Mouse (Mus musculus): ENCODE measurements around the gene Olfr1307. TPM values are rescaled to one million over a fixed set of nuclear protein-coding genes. Genes with fewer than 3 reads are reported as not detected.

Olfr1307 gene
- total RNA-seq (2021), result under 1 TPM in 1 of 2 experiments, not detected in 1; 0.02 TPM

- DNase-seq, result no peak
Observed at GRCm38 (mm10) chr2:111949340-111949739, at the start of gene Olfr1307. Gene Olfr1307 (minus strand): TSS chr2:111949440.

GRCm38 (mm10) chr2:111990181-111990580, 40.9 kb upstream of the Olfr1307 start, which contains the start of gene Olfr1309:
Gene Olfr1309 (minus strand): TSS chr2:111990281.
- no peak for DNase-seq

GRCm38 (mm10) chr2:111964844-111965243, 15.6 kb upstream of the Olfr1307 start, which contains the start of gene Olfr1308:
Gene Olfr1308 (minus strand): TSS chr2:111964944.
- DNase-seq, result no peak

GRCm38 (mm10) chr2:111916171-111916570, 33.1 kb downstream of the Olfr1307 start, which contains the start of gene Olfr1306:
Gene Olfr1306 (minus strand): TSS chr2:111916271.
- DNase-seq, result no peak

Other genes starting within 250 kb of the Olfr1307 start
- not detected for gene Olfr1301, start 198.4 kb downstream of the Olfr1307 start, total RNA-seq (2021)
- gene Olfr1302, start 172.0 kb downstream of the Olfr1307 start, total RNA-seq (2021), result not detected
- not detected for gene Olfr1303, start 129.1 kb downstream of the Olfr1307 start, total RNA-seq (2021)
- gene Olfr1305, start 72.3 kb downstream of the Olfr1307 start, total RNA-seq (2021), result not detected
- gene Olfr1306, start 33.2 kb downstream of the Olfr1307 start, total RNA-seq (2021), result not detected
- not detected for gene Olfr1308, start 15.5 kb upstream of the Olfr1307 start, total RNA-seq (2021)
- gene Olfr1309, start 40.8 kb upstream of the Olfr1307 start, total RNA-seq (2021), result not detected
- not detected for gene Olfr1310, start 63.3 kb upstream of the Olfr1307 start, total RNA-seq (2021)
- not detected for gene Olfr1311, start 75.0 kb upstream of the Olfr1307 start, total RNA-seq (2021)
- gene Olfr1312, start 100.8 kb upstream of the Olfr1307 start, total RNA-seq (2021), result not detected
- gene Olfr1313, start 128.4 kb upstream of the Olfr1307 start, total RNA-seq (2021), result not detected
- gene Olfr1314, start 147.3 kb upstream of the Olfr1307 start, total RNA-seq (2021), result not detected
- gene Olfr1315-ps1, start 166.0 kb upstream of the Olfr1307 start, total RNA-seq (2021), result not detected
- not detected for gene Olfr1316, start 185.5 kb upstream of the Olfr1307 start, total RNA-seq (2021)
- not detected for gene Olfr1317, start 190.9 kb upstream of the Olfr1307 start, total RNA-seq (2021)
- gene Olfr1318, start 204.8 kb upstream of the Olfr1307 start, total RNA-seq (2021), result not detected